Mouse (Mus musculus) ZHBTc4 (cell line): ENCODE data around the gene Atp23.
A peak's percentile ranks its signal among the peaks of the same experiment; 100 is the strongest.

ENCODE experiments used
- DNase-seq: peaks from one replicate; pipeline ENCODE4 v3.0.0-alpha.2; 2011; ENCODE audit warnings: low read depth, low spot score

The Atp23 gene

DNA sequence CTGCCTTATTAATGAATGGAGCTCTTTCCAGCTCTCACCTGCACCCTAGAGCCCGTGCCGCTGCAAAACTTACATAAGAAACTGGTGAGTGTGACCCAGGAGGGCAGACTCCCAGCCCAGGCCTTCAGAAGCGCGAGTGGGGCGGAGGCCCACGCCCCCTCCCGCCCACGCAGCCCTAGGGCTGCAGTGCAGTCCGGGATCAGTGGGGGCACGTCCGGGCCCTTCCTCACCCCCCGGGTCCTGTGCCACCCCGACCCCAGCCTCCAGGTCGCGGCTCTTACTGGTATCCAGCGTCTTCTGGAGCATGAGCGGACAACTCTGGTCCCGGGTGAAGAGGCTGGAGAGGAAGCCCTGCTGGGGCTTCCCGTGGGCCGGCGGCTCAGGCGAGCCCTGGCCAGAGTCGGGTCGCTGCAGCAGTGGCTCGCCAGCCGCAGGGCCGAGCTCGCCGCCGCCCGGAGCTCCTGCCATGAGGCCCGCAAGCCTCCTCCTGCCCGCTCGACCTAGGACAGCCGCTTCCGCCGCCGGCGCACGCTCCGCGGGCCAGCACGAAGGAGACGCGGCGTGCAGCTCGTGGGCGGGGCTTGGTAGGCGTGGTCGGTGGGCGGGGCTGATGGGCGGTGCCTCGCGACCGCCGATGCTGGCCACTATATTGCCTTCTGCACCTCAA lies at the start of gene Atp23:
TSS of gene Atp23 (minus strand) at position 535 of the 667 bp plus-strand sequence.
- DNase-seq: peak; percentile 95

DNA sequence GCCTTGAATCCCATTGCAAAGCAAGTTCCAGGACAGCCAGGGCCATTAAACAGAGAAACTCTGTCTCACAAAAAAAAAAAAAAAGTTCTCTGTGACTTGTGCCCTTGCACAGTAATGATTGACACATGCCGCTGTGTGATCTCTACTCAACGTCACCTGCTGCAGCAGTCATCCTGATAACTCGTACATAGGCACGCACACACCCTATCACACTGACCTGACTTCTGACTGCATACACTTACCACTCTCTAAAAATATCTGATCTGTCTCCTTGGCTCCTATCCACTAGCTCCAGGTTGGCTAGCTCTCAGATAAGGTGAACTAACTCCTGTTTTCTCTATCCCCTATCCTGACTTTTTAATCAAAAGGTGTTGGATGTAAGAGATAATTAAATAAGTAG lies 49.4 kb upstream of the Atp23 start:
- no peak for DNase-seq

- DNase-seq: no peak
Measured at GRCm38 (mm10) chr10:126949824-126950223, 48.7 kb upstream of the Atp23 start.

- peak; percentile 69 for DNase-seq
Measured at GRCm38 (mm10) chr10:126945531-126945930, 44.4 kb upstream of the Atp23 start.

- peak; percentile 69 for DNase-seq
Measured at GRCm38 (mm10) chr10:126940949-126941348, 39.8 kb upstream of the Atp23 start.

DNA sequence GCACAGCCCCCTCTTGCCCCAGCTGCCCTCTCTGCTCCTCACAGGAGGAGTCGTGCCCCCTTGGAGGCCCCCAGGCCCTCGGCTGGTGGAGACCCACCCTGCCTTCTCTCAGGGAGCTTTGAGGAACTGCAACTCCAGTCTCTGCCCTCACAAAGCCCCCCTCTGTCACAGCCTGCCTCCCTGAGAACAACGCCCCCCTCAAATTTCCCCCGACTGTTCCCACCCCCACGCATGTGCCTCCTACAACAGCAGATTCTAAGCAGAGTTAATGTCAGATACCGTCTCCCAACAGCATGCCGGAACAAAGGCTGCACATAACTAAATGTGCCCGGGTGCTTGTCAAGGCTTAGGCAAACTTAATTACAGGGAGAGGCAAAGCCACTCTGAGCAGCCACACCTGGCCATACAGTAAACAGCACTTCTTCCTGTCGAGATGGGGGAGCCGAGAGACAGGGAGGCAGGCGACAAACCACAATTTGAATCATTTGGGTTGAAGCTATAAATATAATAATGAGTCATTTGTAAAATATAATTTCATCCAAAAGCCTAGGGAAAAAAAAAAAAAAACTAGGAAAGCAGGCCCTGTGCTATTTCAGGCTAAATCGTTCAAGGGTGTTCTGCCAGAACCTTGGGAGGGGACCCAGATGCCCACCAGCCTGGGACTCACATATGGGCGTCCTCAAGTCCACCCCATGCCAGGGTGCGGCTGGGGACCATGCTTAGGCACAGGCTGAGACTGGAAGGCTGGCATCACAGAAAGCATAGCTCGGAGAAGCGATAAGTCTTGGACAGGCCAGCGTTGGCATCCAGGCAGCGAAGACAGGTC lies 34.6 kb upstream of the Atp23 start:
- no peak for DNase-seq

GRCm38 (mm10) chr10:126935121-126935520 lies 34.0 kb upstream of the Atp23 start:
- no peak for DNase-seq

- DNase-seq: no peak
Measured at GRCm38 (mm10) chr10:126934561-126934960, 33.4 kb upstream of the Atp23 start.

GRCm38 (mm10) chr10:126931760-126932139 lies 30.6 kb upstream of the Atp23 start:
- no peak for DNase-seq

- DNase-seq: no peak
Measured at GRCm38 (mm10) chr10:126931123-126931759, 30.1 kb upstream of the Atp23 start.

DNA sequence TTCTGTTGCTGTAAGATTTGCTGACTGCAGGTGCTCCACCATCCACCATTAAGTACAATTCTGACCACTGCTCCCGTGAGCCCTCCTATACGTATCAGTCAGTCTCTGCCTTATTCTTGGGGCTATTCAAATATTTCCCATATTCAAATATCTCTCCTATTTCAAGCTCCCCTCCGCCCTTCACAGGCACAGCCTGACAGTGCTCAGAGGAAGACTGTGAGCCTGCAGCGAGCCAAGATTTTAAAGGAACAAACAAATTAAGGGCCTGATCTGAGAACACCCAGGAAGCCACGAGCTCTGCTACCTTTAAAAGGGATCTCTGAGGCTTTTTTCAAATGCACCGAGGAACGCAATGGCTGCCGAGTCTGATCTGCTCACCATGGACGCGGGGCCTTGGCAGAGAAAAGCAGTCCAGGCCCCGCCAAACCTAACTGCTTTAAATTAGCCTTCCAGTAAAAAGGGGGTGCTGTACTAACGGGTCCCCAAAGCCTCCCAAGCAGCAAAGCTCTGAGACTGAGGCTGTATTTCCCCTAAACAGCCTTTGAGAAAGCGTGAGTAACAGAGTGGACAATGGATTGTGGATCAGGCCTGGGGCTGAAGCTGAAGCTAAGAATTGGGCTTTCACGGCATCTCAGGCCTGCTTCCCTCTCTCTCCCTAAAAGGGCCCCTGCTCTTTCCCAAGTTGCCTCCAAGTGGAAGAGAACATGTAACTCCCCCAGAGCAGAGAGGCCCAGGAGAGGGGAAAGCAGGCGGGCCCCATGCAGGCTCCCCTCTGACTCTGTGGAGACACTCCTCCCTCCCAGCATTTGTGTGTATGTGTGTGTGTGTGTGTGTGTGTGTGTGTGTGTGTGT lies 29.3 kb upstream of the Atp23 start:
- DNase-seq: no peak

GRCm38 (mm10) chr10:126929543-126929942 lies 28.4 kb upstream of the Atp23 start:
- DNase-seq: no peak

GRCm38 (mm10) chr10:126928819-126929206 lies 27.7 kb upstream of the Atp23 start:
- no peak for DNase-seq

- peak; percentile 89 for DNase-seq
Measured at GRCm38 (mm10) chr10:126928011-126928818, 27.1 kb upstream of the Atp23 start.

- DNase-seq: peak; percentile 35
Measured at GRCm38 (mm10) chr10:126927101-126927961, 26.2 kb upstream of the Atp23 start.

GRCm38 (mm10) chr10:126925391-126925790 lies 24.2 kb upstream of the Atp23 start:
- DNase-seq: no peak

GRCm38 (mm10) chr10:126924087-126924486 lies 22.9 kb upstream of the Atp23 start:
- DNase-seq: no peak

- DNase-seq: peak; percentile 66
Measured at GRCm38 (mm10) chr10:126920220-126920619, 19.1 kb upstream of the Atp23 start.

- DNase-seq: peak; percentile 97
Measured at GRCm38 (mm10) chr10:126919067-126919466, 17.9 kb upstream of the Atp23 start.

DNA sequence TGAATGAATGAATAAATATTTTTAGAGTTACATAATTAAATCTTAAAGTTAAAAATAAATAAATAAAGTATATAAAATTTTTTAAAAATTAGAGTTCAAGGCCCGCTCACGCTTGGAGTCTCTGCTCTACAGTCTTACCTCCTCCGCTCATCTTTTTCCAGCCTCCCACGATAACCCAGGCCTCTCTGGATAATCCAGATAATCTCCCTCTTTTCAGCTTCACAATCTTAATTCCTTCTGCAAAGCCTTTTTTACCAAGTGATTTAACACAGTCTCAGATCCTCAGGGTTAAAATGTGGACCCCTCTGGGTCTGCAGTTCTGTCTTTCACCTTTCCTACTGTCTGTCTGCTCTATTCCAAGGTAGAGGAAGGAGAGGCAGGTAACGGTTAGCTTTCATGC lies 13.1 kb upstream of the Atp23 start:
- DNase-seq: no peak
